9 mouse cellular contexts compared by ENCODE assay signal in genomic region chr1:129843416-129843815, GRCm38 (mm10).
DNase-seq lines count a peak whose midpoint lies in the region; ATAC-seq and TF ChIP-seq lines count a peak whose summit lies in the region.
"Had no signal": no experiment of that assay in that cellular context is flagged by ENCODE, and none has a peak within 500 bp of the region (broad histone marks: within the 10 kb centered on the region; RNA-seq: fewer than 3 reads in every experiment).

No protein-coding gene starts in this region.

- peak; percentile 30 for DNase-seq in adrenal gland, postnatal 10 days
- no peak for DNase-seq in adrenal gland, postnatal 25 days
- peak; percentile 24 for DNase-seq in kidney, adult 2 months
- peak; percentile 40 for DNase-seq in 3T3-L1 (ENCODE audit: low read depth, low spot score)
- DNase-seq in cerebellum, postnatal 25 days: peak; percentile 4 to 15
- DNase-seq in right cerebral cortex, postnatal 10 days (ENCODE audit: low spot score in 2 of 2): no peak
- DNase-seq in right cerebral cortex, adult 2 months (ENCODE audit: low spot score in 2 of 2): no peak

- H3K9ac ChIP-seq in kidney, embryonic 16.5 days (replicated peaks; ENCODE audit: low read length): no peak overlapping the region
- H3K9ac ChIP-seq: liver, embryonic 15.5 days had no signal

- H3K36me3 ChIP-seq in kidney, adult 2 months (ENCODE audit: control insufficient read depth, insufficient read depth, low read length): no peaks in the 10 kb centered on the region
- no peaks in the 10 kb centered on the region for H3K36me3 ChIP-seq in kidney, embryonic 16.5 days (ENCODE audit: insufficient read depth, low read length)
- H3K36me3 ChIP-seq: liver, embryonic 15.5 days had no signal

- H3K4me3 ChIP-seq in kidney, adult 2 months (ENCODE audit: insufficient read depth, low read depth, low read length): no peak overlapping the region
- no peak overlapping the region for H3K4me3 ChIP-seq in kidney, embryonic 16.5 days (ENCODE audit: low read length)
- H3K4me3 ChIP-seq: liver, embryonic 15.5 days had no signal

- H3K27me3 ChIP-seq in kidney, adult 2 months (replicated peaks; ENCODE audit: control insufficient read depth, insufficient read depth, low read length): no peaks in the 10 kb centered on the region
- H3K27me3 ChIP-seq in kidney, embryonic 16.5 days (ENCODE audit: insufficient read depth, low read length): no peaks in the 10 kb centered on the region
- H3K27me3 ChIP-seq: liver, embryonic 15.5 days had no signal

- no peak for TF ChIP-seq CTCF in kidney, adult 2 months (conservative IDR thresholded peaks at IDR 0.05; ENCODE audit: insufficient read depth, insufficient read length, low read depth, low read length)

- WGBS in kidney, adult 2 months: 25% methylated on average over 2 of the region's 2 CpGs
- WGBS in kidney, embryonic 16.5 days: 52% methylated on average over 2 of the region's 2 CpGs

- no peak overlapping the region for H3K4me2 ChIP-seq in kidney, embryonic 16.5 days (replicated peaks; ENCODE audit: low read depth, low read length)
- H3K4me2 ChIP-seq: liver, embryonic 15.5 days had no signal

- no peak overlapping the region for H3K27ac ChIP-seq in kidney, adult 2 months (ENCODE audit: insufficient read depth, low read depth, low read length)
- no peak overlapping the region for H3K27ac ChIP-seq in kidney, embryonic 16.5 days (ENCODE audit: low read length)
- H3K27ac ChIP-seq: liver, embryonic 15.5 days had no signal

- TF ChIP-seq POLR2A in kidney, adult 2 months (IDR thresholded peaks at IDR 0.05; ENCODE audit: low read depth, low read length): no peak

- no peaks in the 10 kb centered on the region for H3K4me1 ChIP-seq in kidney, adult 2 months (ENCODE audit: control insufficient read depth, insufficient read depth, low read length)
- no peaks in the 10 kb centered on the region for H3K4me1 ChIP-seq in kidney, embryonic 16.5 days (ENCODE audit: insufficient read depth, low read length)
- H3K4me1 ChIP-seq: liver, embryonic 15.5 days had no signal

- no peak for ATAC-seq in kidney, embryonic 16.5 days (ENCODE audit: low FRiP score, low TSS enrichment)

- no peaks in the 10 kb centered on the region for H3K9me3 ChIP-seq in kidney, embryonic 16.5 days (ENCODE audit: low read length)
- H3K9me3 ChIP-seq: liver, embryonic 15.5 days had no signal

Comparison
In these comparisons a context has a peak if more than half of its experiments do, and no peak if none do; other contexts are left out.
1. DNase-seq: peak in adrenal gland, postnatal 10 days (single experiment), kidney, adult 2 months (single experiment), 3T3-L1 (single experiment) and cerebellum, postnatal 25 days (2 of 2); none in adrenal gland, postnatal 25 days (single experiment), right cerebral cortex, postnatal 10 days (0 of 2) and right cerebral cortex, adult 2 months (0 of 2).